Mouse (Mus musculus) cortical plate, adult 2 months (tissue): ENCODE data around the gene Ubn1.

ENCODE experiments used
- CTCF ChIP-seq: fragments of 200-500 bp; IDR thresholded peaks from 2 replicates; pipeline ENCODE4 v1.5.1; 2011; ENCODE audit warnings: mild to moderate bottlenecking, control low read depth, low read length; ENCODE audit not compliant: insufficient read depth; ENCODE audit errors: extremely low read depth
- POLR2A ChIP-seq: fragments of 200-500 bp; IDR thresholded peaks from 2 replicates; pipeline ENCODE4 v1.6.1; 2011; ENCODE audit warnings: mild to moderate bottlenecking, low read length, control low read depth; ENCODE audit not compliant: insufficient read depth; ENCODE audit errors: extremely low read depth

DNA sequence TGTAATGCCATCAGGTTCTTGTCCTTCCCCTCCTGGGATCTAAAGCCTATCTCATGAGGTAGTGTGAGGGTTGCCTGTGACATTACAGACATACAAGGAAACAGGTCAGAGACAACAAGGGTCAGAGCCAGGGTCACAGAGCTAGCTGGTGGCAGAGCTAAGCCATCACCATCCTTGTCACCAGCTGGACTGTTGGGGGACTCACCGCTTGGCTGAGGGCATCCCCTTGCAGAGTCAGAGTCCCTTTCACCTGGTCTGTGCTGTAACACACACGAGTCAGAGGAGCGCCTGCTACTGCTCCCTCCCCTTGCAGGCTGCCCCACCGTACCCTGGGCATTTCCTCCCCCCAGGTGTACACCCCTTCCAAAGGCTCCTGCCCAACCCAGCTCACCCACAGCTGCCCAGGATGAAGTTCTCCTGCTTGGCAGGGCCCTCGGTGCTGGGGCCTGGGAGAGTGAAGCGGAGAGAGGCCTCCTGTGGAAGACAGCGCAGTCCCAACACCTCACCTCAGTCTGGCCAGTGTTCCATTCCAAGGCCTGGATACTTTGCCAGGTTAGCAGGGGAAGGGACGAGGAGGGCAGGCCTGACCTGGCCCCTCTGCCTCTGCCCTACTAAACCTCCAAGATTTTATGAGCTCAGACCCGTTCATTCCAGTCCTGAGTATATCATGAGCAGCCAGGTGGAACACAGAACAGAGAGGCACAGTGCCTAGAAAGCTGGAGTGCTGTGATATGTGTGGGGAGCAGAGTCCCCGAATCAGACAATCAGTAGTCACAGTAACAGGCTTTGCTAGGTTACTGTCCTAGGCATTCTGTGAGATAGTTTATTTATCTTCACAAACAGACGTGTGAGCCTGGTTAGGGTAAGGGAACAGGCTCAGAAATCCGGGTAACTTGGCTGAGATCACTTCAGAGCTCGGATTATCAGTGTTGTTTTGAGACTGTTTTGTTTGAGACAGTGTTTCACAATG is 37.5 kb upstream of the Ubn1 start:
- TF ChIP-seq POLR2A (no peak), CTCF (no peak)
